Mouse (Mus musculus) ES-E14 (cell line): ENCODE measurements around the gene Hrh2.

Experiments used
- HCFC1 ChIP-seq: IDR thresholded peaks from 2 replicates; pipeline ENCODE4 v1.6.1; 2012; ENCODE audit warnings: low read length, inconsistent platforms, borderline replicate concordance; ENCODE audit not compliant: insufficient read depth
- MAFK ChIP-seq: IDR thresholded peaks from 2 replicates; pipeline ENCODE4 v1.6.1; 2014; ENCODE audit warnings: mild to moderate bottlenecking, low read depth, low read length, inconsistent platforms; ENCODE audit not compliant: insufficient read depth
- ZC3H11A ChIP-seq: IDR thresholded peaks from 2 replicates; pipeline ENCODE4 v1.6.1; 2012; ENCODE audit warnings: low read depth, mild to moderate bottlenecking, inconsistent platforms, low read length, borderline replicate concordance
- ZNF384 ChIP-seq: IDR thresholded peaks from 2 replicates; pipeline ENCODE4 v1.6.1; 2012; ENCODE audit warnings: low read depth, low read length, inconsistent platforms

GRCm38 (mm10) chr13:54263641-54264040 lies 71.7 kb downstream of the Hrh2 start:
- no peak for TF ChIP-seq ZC3H11A
- TF ChIP-seq ZNF384, result no peak
- no peak for TF ChIP-seq MAFK
- no peak for TF ChIP-seq HCFC1
